Mouse (Mus musculus) brain, adult 10 weeks (tissue): ENCODE data around the gene Aldh5a1. TPM values are rescaled to one million over a fixed set of nuclear protein-coding genes. Genes with fewer than 3 reads are reported as not detected.

ENCODE experiments used
- polyA plus RNA-seq: library from polyadenylated mRNA; stranded (reverse); fragments of 350-450 nt; fragmentation: Illumina TruSeq; extraction: RNeasy Lipid Tissue Mini Kit (QIAGEN cat#74804); gene quantifications from one replicate; pipeline ENCODE4 v1.2.3, GENCODE M21; 2015; ENCODE audit warnings: low read depth, low replicate concordance

Aldh5a1 gene
- polyA plus RNA-seq: 43.9 TPM

GRCm38 (mm10) chr13:24937108-24937838 lies at the start of gene Aldh5a1:
TSS of gene Aldh5a1 (minus strand) at chr13:24937661.

GRCm38 (mm10) chr13:24942512-24943282 lies 5.2 kb upstream of the Aldh5a1 start, which contains the start of gene Gpld1:
TSS of gene Gpld1 (plus strand) at chr13:24943152.

Other genes starting within 250 kb of the Aldh5a1 start
- gene Armh2, start 196.4 kb downstream of the Aldh5a1 start, polyA plus RNA-seq: 0.79 TPM
- gene Gmnn, start 175.7 kb downstream of the Aldh5a1 start, polyA plus RNA-seq: 12.4 TPM
- gene BC005537, start 136.0 kb downstream of the Aldh5a1 start, polyA plus RNA-seq: 129 TPM
- gene Acot13, start 106.1 kb downstream of the Aldh5a1 start, polyA plus RNA-seq: 290 TPM
- gene Tdp2, start 106.0 kb downstream of the Aldh5a1 start, polyA plus RNA-seq: 23.5 TPM
- 20.2 TPM for gene D130043K22Rik, start 92.5 kb downstream of the Aldh5a1 start, polyA plus RNA-seq
- 21.4 TPM for gene Gpld1, start 5.5 kb upstream of the Aldh5a1 start, polyA plus RNA-seq
- gene Mrs2, start 82.7 kb upstream of the Aldh5a1 start, polyA plus RNA-seq: 41.0 TPM
- 13.9 TPM for gene Dcdc2a, start 118.3 kb upstream of the Aldh5a1 start, polyA plus RNA-seq